Mouse (Mus musculus) intestine, embryonic 16.5 days (tissue): ENCODE measurements at regions not wholly inside any gene's neighbourhood (a gene's known extent, or its start where the extent isn't known, plus 50 kb on each side); places are given as distances from the start of the nearest gene placed in this dataset.

Experiments used
- ATAC-seq: fragments of 200-750 bp; cut with Nextera tagmentation; 2 replicates; pipeline ENCODE4 v1.8.0; 2017; ENCODE audit warnings: moderate TSS enrichment, moderate library complexity
- H3K27ac ChIP-seq: fragments of 300-500 bp; sonication (generic); 2 replicates; pipeline ENCODE4 v1.5.1; 2014; ENCODE audit warnings: mild to moderate bottlenecking, low read length
- H3K27me3 ChIP-seq: fragments of 300-500 bp; sonication (generic); replicated peaks from 2 replicates; pipeline ENCODE4 v1.6.1; 2014; ENCODE audit warnings: low read length, control low read depth, mixed read lengths; ENCODE audit not compliant: control insufficient read depth, insufficient read depth
- H3K36me3 ChIP-seq: fragments of 300-500 bp; sonication (generic); 2 replicates; pipeline ENCODE4 v1.6.1; 2014; ENCODE audit warnings: low read length, control low read depth; ENCODE audit not compliant: control insufficient read depth, insufficient read depth
- H3K4me1 ChIP-seq: fragments of 300-500 bp; sonication (generic); 2 replicates; pipeline ENCODE4 v1.6.1; 2014; ENCODE audit warnings: low read length, control low read depth, mixed read lengths; ENCODE audit not compliant: control insufficient read depth, insufficient read depth
- H3K4me2 ChIP-seq: fragments of 300-500 bp; sonication (generic); 2 replicates; pipeline ENCODE4 v1.6.1; 2014; ENCODE audit warnings: low read depth, low read length, control low read depth
- H3K4me3 ChIP-seq: fragments of 300-500 bp; sonication (generic); 2 replicates; pipeline ENCODE4 v1.5.1; 2014; ENCODE audit warnings: mild to moderate bottlenecking, low read length
- H3K9ac ChIP-seq: fragments of 300-500 bp; sonication (generic); 2 replicates; pipeline ENCODE4 v1.6.1; 2014; ENCODE audit warnings: low read depth, low read length
- H3K9me3 ChIP-seq: fragments of 300-500 bp; sonication (generic); 2 replicates; pipeline ENCODE4 v1.6.1; 2016; ENCODE audit warnings: low read length, control low read depth; ENCODE audit not compliant: control insufficient read depth
- WGBS: fragments of 180-500 bp; shearing (Covaris S2); extraction: QIAGEN DNeasy Blood & Tissue Kit; methylation state at CpG from one replicate; pipeline ENCODE4 v1.1.7; 2014; 5-methylcytosine and 5-hydroxymethylcytosine counted together

GRCm38 (mm10) chr5:15838108-15838972, 96.2 kb upstream of the Cacna2d1 start:
- Histone ChIP-seq H3K4me2 (no peak overlapping the region), H3K4me3 (no peak overlapping the region), H3K27me3 (no peaks in the 10 kb centered on the region), H3K4me1 (no peaks in the 10 kb centered on the region), H3K9ac (no peak overlapping the region), H3K27ac (no peak overlapping the region), H3K9me3 (no peaks in the 10 kb centered on the region), H3K36me3 (no peaks in the 10 kb centered on the region)
- WGBS: 32% methylated on average over 17 of the region's 17 CpGs
- ATAC-seq: peak; percentile 77

GRCm38 (mm10) chr5:15846790-15847189, 87.7 kb upstream of the Cacna2d1 start:
- WGBS: 51% methylated on average over 2 of the region's 2 CpGs
- peak; percentile 99 for ATAC-seq

GRCm38 (mm10) chr5:15849520-15849919, 85.0 kb upstream of the Cacna2d1 start:
- Histone ChIP-seq H3K27ac (no peak overlapping the region), H3K4me1 (0 out of 2 replicates have a peak, but pooled peaks cover 2% of the 10 kb centered on the region), H3K27me3 (no peaks in the 10 kb centered on the region), H3K36me3 (no peaks in the 10 kb centered on the region), H3K9me3 (no peaks in the 10 kb centered on the region), H3K4me2 (no peak overlapping the region), H3K4me3 (no peak overlapping the region), H3K9ac (no peak overlapping the region)
- WGBS: 82% methylated on average over 5 of the region's 5 CpGs
- ATAC-seq: no peak

More at GRCm38 (mm10) chr5:15846790-15847189, 87.7 kb upstream of the Cacna2d1 start:
- Histone ChIP-seq H3K4me2 (no peak overlapping the region), H3K27me3 (no peaks in the 10 kb centered on the region), H3K36me3 (no peaks in the 10 kb centered on the region), H3K9me3 (no peaks in the 10 kb centered on the region), H3K9ac (no peak overlapping the region), H3K4me1 (0 out of 2 replicates have a peak, but pooled peaks cover 2% of the 10 kb centered on the region), H3K4me3 (no peak overlapping the region), H3K27ac (no peak overlapping the region)

GRCm38 (mm10) chr5:15850126-15850801, 84.2 kb upstream of the Cacna2d1 start:
- Histone ChIP-seq H3K4me2 (no peak overlapping the region), H3K9ac (no peak overlapping the region), H3K4me3 (no peak overlapping the region), H3K27me3 (no peaks in the 10 kb centered on the region), H3K27ac (no peak overlapping the region), H3K4me1 (0 out of 2 replicates have a peak, but pooled peaks cover 2% of the 10 kb centered on the region), H3K9me3 (no peaks in the 10 kb centered on the region), H3K36me3 (no peaks in the 10 kb centered on the region)
- ATAC-seq: no peak
- 39% methylated on average over 7 of the region's 7 CpGs for WGBS

- no peaks in the 10 kb centered on the region for H3K27me3 ChIP-seq
- H3K4me3 ChIP-seq: no peak overlapping the region
- no peak overlapping the region for H3K4me2 ChIP-seq
- no peaks in the 10 kb centered on the region for H3K9me3 ChIP-seq
- no peaks in the 10 kb centered on the region for H3K4me1 ChIP-seq
- no peak overlapping the region for H3K27ac ChIP-seq
- WGBS: 74% methylated on average over 1 of the region's 1 CpGs
- no peaks in the 10 kb centered on the region for H3K36me3 ChIP-seq
- no peak overlapping the region for H3K9ac ChIP-seq
- no peak for ATAC-seq
Measured at GRCm38 (mm10) chr5:15854752-15855151, 79.7 kb upstream of the Cacna2d1 start.

- H3K4me3 ChIP-seq: no peak overlapping the region
- no peak overlapping the region for H3K4me2 ChIP-seq
- H3K27me3 ChIP-seq: no peaks in the 10 kb centered on the region
- no peak for ATAC-seq
- H3K36me3 ChIP-seq: no peaks in the 10 kb centered on the region
- H3K9me3 ChIP-seq: no peaks in the 10 kb centered on the region
- H3K9ac ChIP-seq: no peak overlapping the region
- H3K27ac ChIP-seq: no peak overlapping the region
- 60% methylated on average over 1 of the region's 1 CpGs for WGBS
- H3K4me1 ChIP-seq: no peaks in the 10 kb centered on the region
Measured at GRCm38 (mm10) chr5:15857034-15857433, 77.5 kb upstream of the Cacna2d1 start.

GRCm38 (mm10) chr5:15874065-15874464, 60.4 kb upstream of the Cacna2d1 start:
- H3K9ac ChIP-seq: no peak overlapping the region
- H3K27ac ChIP-seq: no peak overlapping the region
- H3K27me3 ChIP-seq: no peaks in the 10 kb centered on the region
- no peaks in the 10 kb centered on the region for H3K36me3 ChIP-seq
- no peak overlapping the region for H3K4me3 ChIP-seq
- H3K4me2 ChIP-seq: no peak overlapping the region
- WGBS: 88% methylated on average over 3 of the region's 3 CpGs
- H3K4me1 ChIP-seq: no peaks in the 10 kb centered on the region
- ATAC-seq: no peak
- H3K9me3 ChIP-seq: no peaks in the 10 kb centered on the region

- Histone ChIP-seq H3K27me3 (no peaks in the 10 kb centered on the region), H3K36me3 (no peaks in the 10 kb centered on the region), H3K4me1 (no peaks in the 10 kb centered on the region), H3K4me2 (no peak overlapping the region), H3K9ac (no peak overlapping the region), H3K27ac (no peak overlapping the region), H3K4me3 (no peak overlapping the region), H3K9me3 (no peaks in the 10 kb centered on the region)
- ATAC-seq: no peak
Measured at GRCm38 (mm10) chr5:15883004-15883403, 51.5 kb upstream of the Cacna2d1 start.
